Mouse (Mus musculus): Measurements from ENCODE around the gene Nrg3.

The Nrg3 gene

GRCm38 (mm10) chr14:38936483-38937054 is 536.3 kb downstream of the Nrg3 start:
- DNase-seq: no peak

- DNase-seq: no peak
Observed at GRCm38 (mm10) chr14:38923652-38924051, 549.2 kb downstream of the Nrg3 start.

- DNase-seq: no peak
Observed at GRCm38 (mm10) chr14:38920800-38921199, 552.1 kb downstream of the Nrg3 start.

- DNase-seq: no peak
Observed at GRCm38 (mm10) chr14:38870591-38870990, 602.3 kb downstream of the Nrg3 start.

GRCm38 (mm10) chr14:38847566-38847965 is 625.3 kb downstream of the Nrg3 start:
- DNase-seq: no peak

GRCm38 (mm10) chr14:38847091-38847490 is 625.8 kb downstream of the Nrg3 start:
- DNase-seq: no peak

- DNase-seq: no peak
Observed at GRCm38 (mm10) chr14:38835006-38835405, 637.9 kb downstream of the Nrg3 start.

GRCm38 (mm10) chr14:38824891-38825290 is 648.0 kb downstream of the Nrg3 start:
- no peak for DNase-seq

GRCm38 (mm10) chr14:38797027-38797426 is 675.9 kb downstream of the Nrg3 start:
- no peak for DNase-seq

- DNase-seq: no peak
Observed at GRCm38 (mm10) chr14:38775291-38776116, 697.4 kb downstream of the Nrg3 start.

- no peak for DNase-seq
Observed at GRCm38 (mm10) chr14:38774811-38775210, 698.1 kb downstream of the Nrg3 start.

GRCm38 (mm10) chr14:38730465-38730864 is 742.4 kb downstream of the Nrg3 start:
- DNase-seq: no peak

GRCm38 (mm10) chr14:38703894-38704293 is 769.0 kb downstream of the Nrg3 start:
- DNase-seq: no peak

- no peak for DNase-seq
Observed at GRCm38 (mm10) chr14:38702596-38703393, 770.1 kb downstream of the Nrg3 start.

- no peak for DNase-seq
Observed at GRCm38 (mm10) chr14:38701413-38701812, 771.5 kb downstream of the Nrg3 start.

GRCm38 (mm10) chr14:38700972-38701371 is 771.9 kb downstream of the Nrg3 start:
- DNase-seq: no peak

GRCm38 (mm10) chr14:38659973-38660372 is 812.9 kb downstream of the Nrg3 start:
- DNase-seq: no peak

- DNase-seq: no peak
Observed at GRCm38 (mm10) chr14:38637070-38637469, 835.8 kb downstream of the Nrg3 start.

- DNase-seq: no peak
Observed at GRCm38 (mm10) chr14:38630114-38630513, 842.8 kb downstream of the Nrg3 start.

GRCm38 (mm10) chr14:38629671-38630070 is 843.2 kb downstream of the Nrg3 start:
- no peak for DNase-seq

GRCm38 (mm10) chr14:38628862-38629619 is 843.8 kb downstream of the Nrg3 start:
- DNase-seq: no peak

GRCm38 (mm10) chr14:38616969-38617368 is 855.9 kb downstream of the Nrg3 start:
- no peak for DNase-seq

- DNase-seq: no peak
Observed at GRCm38 (mm10) chr14:38597735-38598134, 875.2 kb downstream of the Nrg3 start.
